Mouse (Mus musculus) spleen, adult 18-20 months (tissue): Measurements from ENCODE around the gene Sohlh2.

ENCODE experiments used
- DNase-seq, 2 experiments: peaks; one replicate each; pipeline ENCODE4 v3.0.0; 2022; ENCODE audit warnings: mixed read lengths in 2 of 2

Gene Sohlh2

DNA sequence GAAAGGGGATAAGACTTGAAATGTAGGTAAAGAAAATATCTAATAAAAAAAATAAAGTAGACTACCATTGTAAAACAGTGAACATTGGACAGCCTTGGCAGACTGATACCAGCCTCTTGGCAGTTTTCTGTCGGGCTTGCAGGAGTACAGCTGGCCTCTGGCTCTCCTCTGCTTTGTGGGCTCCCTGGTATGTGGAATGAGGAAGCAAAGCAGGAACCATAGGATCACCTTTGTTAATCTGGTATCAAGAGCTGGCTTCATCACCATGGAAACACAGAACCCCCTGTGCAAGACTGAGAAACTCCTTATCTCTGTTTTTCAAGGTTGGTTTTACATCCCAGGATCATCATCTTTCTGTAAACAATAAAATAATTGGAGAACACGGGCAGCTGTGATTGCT, 30.4 kb downstream of the Sohlh2 start:
- DNase-seq, result no peak

DNA sequence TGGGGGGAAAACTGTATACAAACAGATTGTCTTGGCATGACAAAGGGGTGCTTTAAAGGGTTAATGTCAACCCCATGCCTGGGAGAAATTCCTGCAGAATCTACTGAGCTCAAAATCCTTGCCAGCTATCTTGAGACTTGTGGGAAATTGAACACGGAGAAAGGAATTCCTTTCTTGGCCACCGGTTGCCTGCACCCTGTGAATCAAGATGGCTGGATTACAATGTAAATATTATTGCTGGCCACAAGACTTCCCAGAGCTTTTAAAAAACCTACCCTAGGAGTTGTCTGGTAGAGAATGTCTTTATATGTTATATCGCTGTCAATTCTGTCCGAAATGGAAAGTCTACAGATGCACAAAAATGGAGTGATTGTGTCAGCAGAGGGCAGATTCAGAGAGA, 32.0 kb downstream of the Sohlh2 start:
- DNase-seq, result no peak

DNA sequence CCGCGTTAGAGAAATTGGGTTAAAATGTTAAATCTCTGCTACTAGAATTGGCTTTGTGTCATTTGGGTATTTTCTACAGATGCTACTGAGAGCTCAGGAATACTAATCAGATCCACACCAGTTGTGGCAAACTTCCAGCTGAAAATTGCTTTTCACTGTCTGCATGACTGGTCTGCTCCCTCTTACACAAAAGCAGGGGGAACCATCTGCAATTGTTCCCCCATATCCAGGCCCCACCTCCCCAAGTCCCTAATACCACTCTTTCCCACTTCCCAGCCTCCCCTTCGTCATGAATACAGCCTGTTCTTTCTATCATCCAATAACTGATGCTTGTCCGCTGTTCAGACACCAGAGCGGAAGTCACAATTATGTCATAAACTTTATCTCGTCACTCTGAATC, 32.6 kb downstream of the Sohlh2 start:
- no peak for DNase-seq

- DNase-seq, result no peak
These were observed 40.7 kb downstream of the Sohlh2 start for GRCm38 (mm10) chr3:55222502-55222901.

DNA sequence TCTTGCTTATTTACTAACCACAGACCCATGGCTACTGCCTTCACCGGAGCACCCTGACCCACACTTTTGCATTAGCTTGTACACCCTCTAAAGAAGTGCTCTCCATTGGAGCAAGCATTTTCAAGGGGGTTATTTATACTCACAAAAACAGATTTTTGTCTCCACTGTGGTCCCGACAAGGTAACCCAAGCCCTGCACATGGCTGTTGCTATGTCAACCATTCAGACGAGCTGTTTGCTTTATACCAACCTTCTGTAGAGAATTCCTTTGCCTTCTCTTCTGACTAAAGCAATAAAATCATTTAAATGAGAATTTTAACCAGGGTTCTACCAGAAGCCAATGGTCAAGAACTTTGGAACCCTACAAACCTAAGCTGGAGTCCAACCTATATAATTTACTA, 42.0 kb downstream of the Sohlh2 start:
- DNase-seq, result no peak

DNA sequence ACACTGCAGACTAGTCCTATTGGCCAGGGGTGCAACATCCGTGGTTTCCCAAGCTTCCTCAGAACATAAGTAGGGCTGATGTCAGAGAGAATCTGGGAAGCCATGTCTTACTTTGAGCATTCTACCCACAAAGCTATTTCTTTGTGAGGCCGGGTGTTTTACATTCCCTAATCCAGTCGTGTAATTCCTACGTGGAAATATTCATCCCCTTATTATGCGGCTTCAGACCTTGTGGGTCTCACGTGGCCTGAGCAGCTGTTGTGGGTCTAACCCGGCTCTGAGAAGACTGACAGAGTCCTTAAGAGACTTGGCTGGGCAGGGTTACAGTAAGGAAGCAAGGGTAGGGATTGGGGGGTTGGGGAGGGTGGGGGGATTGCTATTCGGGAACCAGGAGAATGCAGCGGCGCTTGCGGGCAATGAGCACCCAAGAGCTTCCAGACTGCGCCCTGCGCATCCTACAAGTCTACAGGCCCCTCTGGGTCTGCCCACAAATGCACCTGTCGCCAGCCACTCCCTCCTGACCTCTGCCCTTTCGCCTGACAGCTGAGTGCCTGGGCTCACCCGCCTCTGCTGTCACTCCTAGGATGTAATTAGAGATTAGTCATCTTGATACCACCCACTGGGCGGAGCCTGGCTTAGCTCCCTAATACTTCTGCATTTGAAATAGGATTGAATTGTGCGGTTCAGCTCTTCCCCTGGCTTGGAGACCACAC, 44.8 kb downstream of the Sohlh2 start:
- no peak for DNase-seq

- no peak for DNase-seq
These were observed 45.4 kb downstream of the Sohlh2 start for GRCm38 (mm10) chr3:55227214-55227581.

DNA sequence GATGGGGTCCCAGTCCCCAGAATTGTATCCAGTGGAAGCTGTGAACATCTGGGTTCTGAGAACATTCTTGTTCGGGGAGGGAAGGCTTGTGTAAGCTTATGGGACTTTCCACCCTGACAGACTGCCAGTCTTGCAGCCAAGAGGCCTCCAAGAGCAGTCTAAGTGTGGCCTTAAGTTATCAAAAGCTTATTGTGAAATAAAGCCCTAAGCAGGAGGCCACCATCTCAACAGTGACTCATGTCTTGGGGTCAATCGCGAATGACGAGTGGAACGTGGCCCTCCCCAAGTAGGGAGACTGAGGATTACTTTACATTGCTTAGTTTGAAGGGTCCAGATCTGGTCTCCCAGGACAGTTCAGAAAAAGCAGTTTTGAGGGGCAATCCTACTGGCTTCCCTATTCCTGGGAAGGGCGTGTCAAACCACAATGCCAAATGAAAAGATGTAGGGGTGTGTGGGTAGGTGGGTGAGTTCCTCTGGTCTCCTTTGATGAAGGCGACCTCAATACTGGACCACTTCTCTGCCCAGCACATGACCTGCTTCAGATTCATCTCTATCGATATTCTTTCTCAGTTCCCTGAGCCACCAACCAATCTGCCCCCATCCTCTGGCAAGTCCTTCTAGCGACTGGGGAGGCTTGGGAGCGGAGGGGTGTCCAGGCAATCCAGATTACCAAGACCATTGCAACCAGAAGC, 60.0 kb downstream of the Sohlh2 start, which contains the start of gene Dclk1:
Dclk1 (plus strand) TSS at position 635 of the 692 bp plus-strand sequence.
- no peak for DNase-seq

DNA sequence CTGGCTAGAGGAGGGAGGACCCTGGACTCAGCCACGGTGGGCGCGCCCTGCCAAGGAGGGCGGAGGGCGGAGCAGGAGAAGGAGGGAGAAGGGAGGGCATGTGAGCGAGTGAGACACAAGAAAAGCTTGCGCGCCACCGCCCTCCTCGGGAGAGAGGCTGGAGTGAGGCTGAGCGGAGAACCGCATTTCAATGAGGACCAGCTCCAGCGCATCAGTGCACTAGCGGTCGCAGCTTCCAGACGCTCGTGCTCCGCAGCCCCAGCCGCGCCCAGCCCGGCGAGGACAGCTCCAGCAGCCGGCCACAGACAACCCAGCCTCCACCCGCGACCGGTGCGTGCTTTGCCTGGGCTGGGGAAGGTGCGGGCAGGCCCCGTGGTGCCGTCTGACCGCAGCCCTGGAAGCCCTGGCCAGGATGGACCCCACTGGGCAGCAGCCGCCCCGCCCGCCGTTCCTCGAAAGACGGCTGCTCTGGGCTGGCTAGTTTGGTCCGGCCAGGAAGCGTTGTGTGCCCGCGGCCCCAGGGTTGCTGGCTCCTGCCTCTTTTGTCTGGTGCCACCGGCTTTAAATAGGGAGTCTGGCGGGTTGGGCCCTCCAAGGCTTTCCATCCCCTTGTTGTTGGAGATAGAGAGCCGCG, 60.7 kb downstream of the Sohlh2 start:
- DNase-seq, result no peak

GRCm38 (mm10) chr3:55243056-55243471, 61.2 kb downstream of the Sohlh2 start:
- DNase-seq, result no peak

GRCm38 (mm10) chr3:55244087-55244486, 62.3 kb downstream of the Sohlh2 start:
- DNase-seq, result no peak

GRCm38 (mm10) chr3:55246618-55247272, 64.9 kb downstream of the Sohlh2 start:
- DNase-seq, result no peak

GRCm38 (mm10) chr3:55248048-55248447, 66.2 kb downstream of the Sohlh2 start:
- no peak for DNase-seq

DNA sequence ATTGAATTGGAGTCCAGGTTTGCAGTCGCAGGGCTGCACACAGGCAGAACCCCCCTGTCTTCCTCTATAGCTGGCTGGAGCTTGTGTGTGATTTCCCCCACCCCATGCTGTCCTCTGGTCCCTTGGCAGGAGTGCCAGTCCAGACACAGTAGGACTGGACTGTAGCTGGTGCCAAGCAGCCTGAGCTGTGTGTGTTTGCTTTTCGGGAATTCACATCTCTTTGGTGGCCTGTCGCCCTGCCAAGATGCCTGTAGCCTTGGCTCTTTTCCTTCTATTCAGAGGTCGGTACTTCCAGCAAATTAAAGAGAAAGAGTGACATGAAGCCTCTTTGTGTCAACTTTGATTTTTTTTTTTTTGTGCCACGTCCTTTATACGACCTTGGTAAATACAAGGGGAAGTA, 66.7 kb downstream of the Sohlh2 start:
- no peak for DNase-seq

GRCm38 (mm10) chr3:55250631-55251030, 68.8 kb downstream of the Sohlh2 start:
- DNase-seq, result no peak
